Mouse (Mus musculus): ENCODE results near the gene Mmd.

DNA sequence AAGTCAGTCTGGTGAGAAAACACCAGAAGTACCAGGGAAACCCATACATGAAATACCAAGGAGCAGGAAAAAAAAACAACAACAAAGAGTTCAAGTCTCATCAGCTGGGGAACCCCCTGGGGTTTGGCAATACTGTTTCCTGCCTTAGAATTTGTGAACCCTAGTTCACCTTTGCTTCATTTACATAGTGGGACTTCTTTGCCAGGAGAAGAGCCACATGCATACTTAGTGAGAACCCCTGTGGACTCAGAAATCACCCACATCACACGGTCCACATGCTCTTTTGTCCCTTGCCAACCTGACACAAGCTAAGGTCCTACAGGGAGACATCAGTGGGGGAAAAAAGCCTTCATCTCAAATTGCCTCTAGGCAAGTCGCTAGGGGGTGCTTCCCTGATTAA lies 10.6 kb upstream of the Mmd start:
- TF ChIP-seq CTCF (IDR thresholded peaks at IDR 0.05) = no peak
- no peak for TF ChIP-seq POLR2A (IDR thresholded peaks at IDR 0.05; ENCODE audit: insufficient read depth, low read depth, low read length)
- no peak for TF ChIP-seq EP300 (IDR thresholded peaks at IDR 0.05; ENCODE audit: insufficient read depth, low read depth, low read length)

Measured in heart, adult 2 months (tissue).